Mouse (Mus musculus) bone marrow, adult 2 months (tissue): Measurements from ENCODE around the gene Tgfbr2.

Experiments used
- CTCF ChIP-seq: fragments of 200-500 bp; IDR thresholded peaks from 2 replicates; pipeline ENCODE4 v1.5.1; 2011; ENCODE audit warnings: low read length, control low read depth; ENCODE audit not compliant: control insufficient read depth, insufficient read depth
- POLR2A ChIP-seq: fragments of 200-500 bp; IDR thresholded peaks from 2 replicates; pipeline ENCODE4 v1.6.1; 2011; ENCODE audit warnings: low read depth, mild to moderate bottlenecking, control low read depth, low read length, borderline replicate concordance; ENCODE audit not compliant: control insufficient read depth

DNA sequence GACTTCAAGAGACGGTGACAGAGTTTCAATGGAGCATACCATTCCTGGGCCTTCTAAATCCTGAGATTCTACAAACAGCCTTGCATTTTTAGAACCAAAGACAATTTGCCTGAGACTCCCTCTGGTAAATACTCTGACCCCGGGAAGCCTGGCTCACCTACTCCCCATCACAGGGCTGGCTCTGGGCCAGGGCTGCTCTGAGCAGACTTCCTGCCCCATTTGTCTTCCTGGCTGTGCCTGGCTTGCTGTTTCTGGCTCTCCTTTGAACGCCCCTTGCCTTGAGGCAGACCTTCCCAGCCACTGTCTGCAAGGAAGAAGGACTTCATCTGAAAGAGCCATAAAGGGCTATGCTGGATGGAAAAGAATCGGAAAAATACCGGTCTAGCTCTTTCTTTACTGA lies 83.2 kb downstream of the Tgfbr2 start:
- TF ChIP-seq CTCF: no peak
- TF ChIP-seq POLR2A: no peak
